7 mouse cellular contexts compared by ENCODE assay signal in the genomic region with DNA sequence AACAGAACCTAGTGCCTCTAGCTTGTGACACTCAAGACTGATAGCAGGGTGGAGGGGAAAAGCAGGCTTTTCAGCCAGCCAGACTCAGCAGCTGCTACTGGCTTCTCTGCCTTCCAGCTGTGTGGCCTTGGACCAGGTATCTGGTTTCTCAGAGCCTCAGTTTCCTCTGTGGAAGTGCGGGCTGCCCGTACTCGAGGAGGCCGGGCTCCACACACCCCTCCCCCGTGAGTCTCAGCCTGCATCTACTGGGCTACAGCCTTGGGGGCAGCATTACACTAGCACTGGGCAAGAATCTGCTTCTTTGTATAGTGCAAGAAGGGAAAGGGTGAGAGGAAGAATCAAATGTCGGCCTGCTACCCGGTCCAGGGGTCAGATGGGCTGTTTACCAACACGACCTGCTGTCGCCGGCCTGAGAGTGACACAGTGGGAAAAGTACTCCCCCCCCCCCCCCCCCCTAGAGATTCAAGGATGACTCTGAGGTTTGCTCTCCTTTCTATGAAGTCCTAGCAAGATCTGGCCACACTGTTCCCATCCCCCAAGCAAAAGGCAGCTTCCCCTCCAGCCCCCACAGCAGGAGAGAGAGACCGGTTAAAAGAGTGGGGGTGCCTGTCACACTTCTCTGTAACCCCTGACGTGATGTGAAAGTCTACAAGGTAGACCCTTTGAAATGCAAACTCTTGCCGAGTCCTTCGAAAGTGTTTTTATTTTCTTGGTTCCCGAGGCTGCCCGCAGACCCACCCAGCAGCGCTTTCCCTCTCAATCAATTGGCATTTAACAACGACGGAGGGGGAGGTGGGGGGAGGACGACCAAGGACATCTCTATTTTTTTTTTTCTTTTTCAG. TPM values are rescaled to one million over a fixed set of nuclear protein-coding genes. Genes with fewer than 3 reads are reported as not detected.
DNase-seq lines count a peak whose midpoint lies in the region; ATAC-seq lines count a peak whose summit lies in the region.

No protein-coding gene starts in this region.

- no peaks in the 10 kb centered on the region for H3K9me3 ChIP-seq in heart, embryonic 13.5 days
- H3K9me3 ChIP-seq in limb, embryonic 11.5 days (ENCODE audit: control insufficient read depth, low read length): no peaks in the 10 kb centered on the region

- 8% methylated on average over 20 of the region's 20 CpGs for WGBS in heart, embryonic 13.5 days
- WGBS in limb, embryonic 11.5 days: 1% methylated on average over 20 of the region's 20 CpGs

- no peak overlapping the region for H3K4me3 ChIP-seq in heart, embryonic 13.5 days
- H3K4me3 ChIP-seq in limb, embryonic 11.5 days (ENCODE audit: low read depth, low read length): no peak overlapping the region

- H3K9ac ChIP-seq in heart, embryonic 13.5 days: peak overlapping the region; percentile 69
- peak overlapping the region; percentile 43; the same call in 1 of the 2 replicates for H3K9ac ChIP-seq in limb, embryonic 11.5 days (ENCODE audit: low read length)

- peak; percentile 29 for DNase-seq in right cerebral cortex, postnatal 4 days
- DNase-seq in right cerebral cortex, adult 18-20 months: no peak
- DNase-seq in cerebellum, postnatal 10 days: peak; percentile 66 to 68
- peak; percentile 74 for DNase-seq in limb, embryonic 11.5 days (ENCODE audit: low spot score)
- DNase-seq in naive thymus-derived CD4-positive, alpha-beta T cell, adult 2 months (ENCODE audit: low read depth): peak; percentile 40
- DNase-seq in frontal cortex, postnatal 25 days (ENCODE audit: low spot score in 2 of 2): no peak

- no peaks in the 10 kb centered on the region for H3K27me3 ChIP-seq in heart, embryonic 13.5 days (replicated peaks)
- H3K27me3 ChIP-seq in limb, embryonic 11.5 days (ENCODE audit: control insufficient read depth, insufficient read depth, low read length): no peaks in the 10 kb centered on the region

- H3K4me1 ChIP-seq in heart, embryonic 13.5 days: peaks cover 85% of the 10 kb centered on the region
- H3K4me1 ChIP-seq in limb, embryonic 11.5 days (ENCODE audit: control insufficient read depth, insufficient read depth, low read length): peaks cover 48% of the 10 kb centered on the region

- no peaks in the 10 kb centered on the region for H3K36me3 ChIP-seq in heart, embryonic 13.5 days
- H3K36me3 ChIP-seq in limb, embryonic 11.5 days (ENCODE audit: control insufficient read depth, insufficient read depth, low read length): no peaks in the 10 kb centered on the region

- H3K4me2 ChIP-seq in heart, embryonic 13.5 days: peak overlapping the region; percentile 43
- peak overlapping the region; percentile 37 for H3K4me2 ChIP-seq in limb, embryonic 11.5 days (ENCODE audit: low read depth, severe bottlenecking)

- no peak for ATAC-seq in heart, embryonic 13.5 days (ENCODE audit: extremely low read depth, insufficient number of reproducible peaks, low FRiP score, low TSS enrichment)
- peak; percentile 41; the same call in 1 of the 2 replicates for ATAC-seq in limb, embryonic 11.5 days (ENCODE audit: insufficient number of reproducible peaks, low FRiP score, low TSS enrichment, low read depth)

- H3K27ac ChIP-seq in heart, embryonic 13.5 days (replicated peaks): peak overlapping the region; percentile 75
- H3K27ac ChIP-seq in limb, embryonic 11.5 days (replicated peaks; ENCODE audit: low read depth, low read length): peak overlapping the region; percentile 70

RNA-seq across cellular contexts. Expression of gene Fam53b, which starts 4.6 kb away (rescaled TPM):
- 12.5 and 15.7 TPM in 2 replicates for polyA plus RNA-seq in heart, embryonic 13.5 days (2015; fragmentation: Nextera tagmentation; extraction: Ambion mirVana)
- polyA plus RNA-seq in limb, embryonic 11.5 days (2014; fragmentation: Nextera tagmentation; extraction: Ambion mirVana): 23.8 and 29.3 TPM in 2 replicates

RNA-seq across cellular contexts. Expression of gene Eef1akmt2, which starts 43.4 kb away (rescaled TPM):
- 38.5 and 40.3 TPM in 2 replicates for polyA plus RNA-seq in heart, embryonic 13.5 days (2015; fragmentation: Nextera tagmentation; extraction: Ambion mirVana)
- 76.6 and 79.4 TPM in 2 replicates for polyA plus RNA-seq in limb, embryonic 11.5 days (2014; fragmentation: Nextera tagmentation; extraction: Ambion mirVana)

RNA-seq across cellular contexts. Expression of gene Abraxas2, which starts 50.0 kb away (rescaled TPM):
- 25.7 and 28.9 TPM in 2 replicates for polyA plus RNA-seq in heart, embryonic 13.5 days (2015; fragmentation: Nextera tagmentation; extraction: Ambion mirVana)
- 40.7 and 41.3 TPM in 2 replicates for polyA plus RNA-seq in limb, embryonic 11.5 days (2014; fragmentation: Nextera tagmentation; extraction: Ambion mirVana)

Comparison
In these comparisons a context has a peak if more than half of its experiments do, and no peak if none do; other contexts are left out.
1. DNase-seq: peak in right cerebral cortex, postnatal 4 days (single experiment), cerebellum, postnatal 10 days (2 of 2), limb, embryonic 11.5 days (single experiment) and naive thymus-derived CD4-positive, alpha-beta T cell, adult 2 months (single experiment); none in right cerebral cortex, adult 18-20 months (single experiment) and frontal cortex, postnatal 25 days (0 of 2).